Mouse (Mus musculus) B cell, adult 67 days (primary cell): ENCODE data around the gene Ntn3. TPM values are rescaled to one million over a fixed set of nuclear protein-coding genes. Genes with fewer than 3 reads are reported as not detected.

Experiments used
- total RNA-seq, 2 experiments: library from RNA; stranded (reverse); gene quantifications; 4 replicates each; pipeline ENCODE4 v1.2.4; 2023

Ntn3 gene
- under 1 TPM; 0.12 to 0.46 TPM for total RNA-seq

DNA sequence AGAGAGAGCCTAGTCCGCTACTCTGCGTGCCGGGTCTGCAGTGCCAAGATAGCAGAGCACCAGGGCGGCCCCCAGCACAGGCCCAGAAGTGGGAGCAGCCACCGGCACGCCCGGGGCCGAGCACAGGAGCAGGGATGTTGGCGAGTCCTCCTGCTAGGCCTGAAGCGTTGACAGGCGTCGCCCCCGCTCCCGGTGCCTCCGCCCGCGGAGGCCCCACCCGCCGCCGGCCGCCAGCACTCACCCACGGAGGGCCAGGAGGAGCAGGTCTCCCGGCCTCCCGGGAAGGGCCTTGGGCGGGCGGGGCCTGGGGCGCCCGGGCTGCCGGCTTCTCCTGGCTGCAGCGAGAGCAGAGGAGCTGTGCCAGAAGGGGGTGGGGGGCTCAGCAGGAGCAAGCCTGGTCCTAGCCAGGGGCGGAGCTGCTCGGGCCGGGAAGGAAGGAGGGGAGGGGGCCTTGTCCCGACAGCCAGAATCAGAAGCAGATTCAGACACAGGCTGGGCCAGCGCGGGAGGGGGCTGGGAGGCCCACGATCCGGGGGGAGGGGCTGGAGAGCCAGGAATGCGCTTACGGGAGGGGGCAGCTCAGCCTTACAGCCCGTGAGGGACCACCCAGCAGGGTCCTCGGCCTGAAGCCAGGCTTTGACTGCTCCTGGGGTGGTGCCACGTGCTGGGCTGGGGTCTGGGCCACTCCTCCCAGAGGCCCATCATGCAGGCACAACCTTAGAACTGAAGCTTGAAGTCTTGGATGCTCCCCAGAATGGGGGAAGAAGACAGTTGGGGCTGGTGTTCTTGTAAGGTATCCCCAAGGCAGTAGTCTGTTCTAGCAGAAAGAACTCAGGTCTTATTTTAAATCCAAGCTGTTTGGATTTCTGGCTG is at the start of gene Ntn3:
Gene Ntn3 (minus strand): TSS at position 489 of the 873 bp plus-strand sequence.

DNA sequence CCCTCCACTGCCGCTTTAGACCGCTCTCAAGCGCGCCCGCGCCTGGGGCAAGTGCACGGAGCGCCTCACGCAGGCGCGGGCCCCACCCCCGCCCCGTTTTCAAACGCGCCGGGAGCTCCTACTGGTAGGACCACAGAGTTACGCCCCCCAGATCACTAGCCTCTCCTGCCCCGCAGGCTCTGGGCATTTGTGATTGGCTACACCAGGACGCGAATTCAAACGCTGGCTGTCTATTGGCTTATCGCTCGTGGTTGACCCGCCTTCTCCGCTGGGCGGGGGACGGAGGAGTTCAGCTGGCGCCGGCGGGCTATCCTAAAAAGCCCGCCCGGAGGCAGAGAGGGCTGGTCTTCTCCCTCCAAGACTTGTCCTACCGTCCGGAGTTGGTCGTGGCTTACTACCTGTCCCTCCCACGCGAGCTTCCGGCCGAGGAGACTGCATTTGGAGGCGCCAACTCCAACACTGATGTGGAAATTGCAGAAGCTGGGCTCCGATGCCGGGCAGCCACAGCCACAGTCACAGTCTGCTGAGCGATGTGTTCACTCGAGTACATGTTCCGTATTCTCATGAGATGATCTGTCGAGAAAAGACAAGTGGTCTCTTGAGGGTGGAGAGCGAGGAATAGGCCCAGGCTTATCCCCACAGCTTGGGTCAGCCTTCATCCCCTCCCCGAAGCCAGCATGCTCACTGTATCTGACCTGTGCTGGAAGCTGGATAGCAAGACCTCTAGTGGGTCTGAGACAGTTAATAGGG is 42.2 kb upstream of the Ntn3 start, which contains the start of gene Ccnf:
Gene Ccnf (minus strand): TSS at position 165 of the 750 bp plus-strand sequence.

DNA sequence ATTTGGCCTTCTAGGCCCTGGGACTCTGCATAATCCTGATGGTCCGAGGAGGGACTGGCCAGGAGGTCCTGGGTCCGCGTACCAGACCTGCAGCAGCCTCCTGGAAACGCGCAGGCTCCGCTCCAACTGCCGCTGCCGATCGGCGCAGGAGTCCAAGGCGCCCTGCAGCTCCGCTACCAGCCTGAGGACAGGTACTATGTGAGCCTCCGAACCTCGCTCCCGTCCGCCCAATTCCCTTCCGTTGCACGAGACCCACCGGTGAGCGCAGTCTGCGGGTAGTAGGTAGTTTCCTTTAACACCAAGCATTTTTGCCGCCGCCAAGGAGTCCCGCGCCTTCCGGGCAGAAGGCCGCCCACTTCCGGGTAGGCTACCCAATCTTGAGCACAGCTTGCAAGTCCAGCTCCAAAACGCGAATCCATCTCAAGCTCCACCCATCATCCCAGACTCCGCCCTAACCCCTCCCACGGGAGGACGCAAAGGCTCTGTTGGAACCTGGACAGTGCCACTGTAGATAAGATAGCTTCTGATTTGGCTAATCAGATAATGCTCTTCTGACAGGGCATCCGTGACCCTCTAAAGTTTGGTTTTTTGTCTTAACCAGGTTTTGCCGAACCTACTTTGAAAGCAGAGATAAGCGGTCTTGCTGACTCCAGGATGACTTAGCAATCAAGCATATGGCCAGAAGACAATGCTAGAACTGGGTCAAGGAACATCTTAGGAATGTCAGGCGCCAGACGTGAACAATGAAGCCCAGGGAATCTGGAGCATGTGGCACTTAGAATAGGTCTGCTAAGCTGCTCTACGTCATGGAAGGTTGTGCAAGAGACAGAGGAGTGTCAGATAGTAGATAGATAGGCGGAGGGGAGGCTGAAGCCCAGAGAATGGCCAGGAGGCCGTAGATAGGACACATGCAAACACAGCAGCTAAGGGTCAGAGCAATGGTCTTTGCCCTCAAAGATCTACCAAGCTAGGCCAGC is 11.4 kb upstream of the Ntn3 start, which contains the start of gene Tedc2:
Gene Tedc2 (minus strand): TSS at position 417 of the 977 bp plus-strand sequence.

DNA sequence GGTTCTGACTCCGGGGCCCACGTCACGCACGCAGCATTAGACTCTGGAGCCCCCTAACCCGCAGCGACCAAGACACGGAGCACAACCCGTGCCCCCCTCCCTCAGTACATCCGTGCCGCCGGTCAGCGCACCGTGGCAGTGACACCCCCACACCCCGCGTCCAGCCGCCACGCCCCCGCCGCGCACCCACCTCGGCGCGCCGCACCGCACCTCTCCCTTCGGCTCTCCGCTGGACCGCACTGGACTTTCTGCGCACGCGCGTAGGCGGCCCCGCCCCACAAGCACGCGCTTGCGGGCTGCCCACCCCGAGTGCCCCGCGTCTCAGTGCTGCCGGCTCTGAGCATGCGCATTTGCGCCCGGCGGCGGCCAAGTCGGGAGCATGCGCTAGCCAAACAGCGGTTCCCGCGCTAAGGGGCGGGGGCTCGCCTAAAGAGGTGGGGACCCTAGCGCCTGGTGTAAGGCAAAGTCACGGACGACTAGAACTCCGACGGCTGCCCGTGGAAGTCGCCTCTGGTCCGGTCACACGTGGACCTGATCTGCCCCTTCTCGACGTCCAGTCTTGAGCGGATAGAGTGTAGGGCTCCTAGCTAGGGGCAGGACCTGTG is 3.9 kb downstream of the Ntn3 start, which contains the start of gene Tbc1d24:
Gene Tbc1d24 (minus strand): TSS at position 279 of the 605 bp plus-strand sequence.

DNA sequence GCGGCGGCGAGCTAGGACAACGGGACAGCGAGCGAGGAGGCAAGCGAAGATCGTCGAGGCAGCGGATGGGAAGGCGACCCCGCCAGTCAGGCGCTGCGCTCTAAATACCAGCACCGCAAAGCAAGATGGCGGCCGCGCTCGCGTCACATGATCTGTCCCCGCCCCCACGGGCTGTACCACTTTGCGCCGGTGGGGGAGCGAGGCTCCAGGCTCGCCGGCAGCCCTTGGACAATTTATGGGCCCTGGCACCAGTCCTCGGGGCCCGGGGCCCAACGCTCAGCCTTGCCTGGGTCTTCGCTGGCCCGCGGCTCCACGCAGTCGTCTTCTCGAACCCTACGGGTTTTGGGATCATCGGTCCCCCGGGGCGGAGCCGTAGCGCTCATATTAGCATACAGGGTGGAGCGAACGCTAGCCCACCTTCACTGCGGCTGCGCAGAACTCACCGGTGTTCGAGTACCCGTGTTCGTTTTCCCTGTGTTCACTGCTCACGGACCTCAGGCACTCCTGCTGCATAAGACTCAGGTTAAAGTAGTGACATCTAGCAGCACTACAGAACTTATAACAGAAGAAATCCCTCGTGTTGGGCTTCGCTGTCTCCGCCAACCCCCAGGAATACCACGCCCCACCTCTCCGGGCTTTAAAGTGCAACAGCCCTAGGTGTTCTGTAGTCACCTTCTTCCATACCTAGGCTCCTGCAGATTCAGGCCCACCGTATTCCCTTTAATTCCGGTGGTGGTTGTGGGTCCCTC is 39.8 kb downstream of the Ntn3 start, which contains the start of gene Atp6v0c:
Gene Atp6v0c (minus strand): TSS at position 386 of the 749 bp plus-strand sequence.

DNA sequence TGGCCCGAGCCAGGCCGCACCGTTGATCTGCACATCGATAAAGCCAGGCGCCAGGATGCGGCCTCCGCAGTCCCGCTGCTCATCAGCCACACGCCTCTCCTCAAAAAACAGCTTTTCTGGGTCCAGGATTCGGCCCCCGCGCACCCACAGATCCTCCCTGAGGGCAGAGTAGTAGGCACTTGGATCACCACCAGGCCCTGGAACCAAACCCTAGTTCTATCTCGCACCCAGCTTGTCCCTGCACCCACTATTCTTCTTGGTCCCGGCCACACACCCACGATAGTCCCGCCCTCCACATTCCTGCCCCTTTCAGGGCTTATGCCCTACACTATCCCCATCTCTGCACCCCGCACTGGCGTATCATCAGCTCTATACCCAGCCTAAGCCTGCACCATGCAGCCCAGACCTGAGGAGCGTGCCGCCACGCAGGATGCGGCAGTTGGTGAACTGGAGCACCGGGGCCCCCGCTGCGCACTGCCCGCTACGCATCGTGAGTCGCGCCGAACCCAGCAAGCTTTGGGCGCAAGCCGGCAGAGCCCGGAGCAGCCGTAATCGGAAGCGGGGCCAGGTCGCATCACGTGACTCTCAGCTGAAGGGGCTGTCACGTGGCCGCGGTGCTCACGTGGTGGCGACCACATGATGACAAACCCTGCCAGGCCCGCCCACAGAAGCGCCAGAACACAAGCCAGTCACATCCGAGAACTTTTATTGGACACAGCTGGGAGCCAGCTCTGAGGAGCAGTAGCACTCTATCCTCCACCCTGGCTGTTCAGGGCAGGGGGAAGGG is 46.0 kb downstream of the Ntn3 start, which contains the start of gene Amdhd2:
Gene Amdhd2 (minus strand): TSS at position 591 of the 787 bp plus-strand sequence.

Other genes with a start within 250 kb of the Ntn3 start
- not detected for gene Prss30, start 229.0 kb downstream of the Ntn3 start, total RNA-seq
- not detected for gene Prss22, start 211.4 kb downstream of the Ntn3 start, total RNA-seq
- not detected for gene Prss27, start 171.4 kb downstream of the Ntn3 start, total RNA-seq
- 10 to 100 TPM; 34.4 to 38.7 TPM for gene Kctd5, start 136.0 kb downstream of the Ntn3 start, total RNA-seq
- gene Pdpk1, start 58.6 kb downstream of the Ntn3 start, total RNA-seq = 10 to 100 TPM; 67.8 to 80.7 TPM
- 10 to 100 TPM; 34.6 to 44.6 TPM for gene Amdhd2, start 45.8 kb downstream of the Ntn3 start, total RNA-seq
- 100 to 1,000 TPM; 187 to 216 TPM for gene Atp6v0c, start 39.8 kb downstream of the Ntn3 start, total RNA-seq
- gene Tbc1d24, start 4.0 kb downstream of the Ntn3 start, total RNA-seq = 1 to 10 TPM; 1.3 to 1.6 TPM
- gene Tedc2, start 11.3 kb upstream of the Ntn3 start, total RNA-seq = 10 to 100 TPM; 11.2 to 13.8 TPM
- gene Ccnf, start 42.0 kb upstream of the Ntn3 start, total RNA-seq = 1 to 10 TPM; 8.0 to 8.6 TPM
- gene Abca17, start 141.5 kb upstream of the Ntn3 start, total RNA-seq = under 1 TPM in 1 of 2 experiments, not detected in 1; 0.42 TPM
- 10 to 100 TPM; 64.0 to 67.1 TPM for gene Abca3, start 142.4 kb upstream of the Ntn3 start, total RNA-seq
- 100 to 1,000 TPM; 146 to 147 TPM for gene Rnps1, start 205.0 kb upstream of the Ntn3 start, total RNA-seq
- 10 to 100 TPM; 31.8 to 32.7 TPM for gene Eci1, start 217.1 kb upstream of the Ntn3 start, total RNA-seq
- gene Dnase1l2, start 233.6 kb upstream of the Ntn3 start, total RNA-seq = 1 to 10 TPM; 6.0 to 6.6 TPM